Mouse (Mus musculus) midbrain, embryonic 13.5 days (tissue): ENCODE results near the gene Kctd21. TPM values are rescaled to one million over a fixed set of nuclear protein-coding genes. Genes with fewer than 3 reads are reported as not detected.

Source experiments
- ATAC-seq: fragments of 200-750 bp; cut with Nextera tagmentation; 2 replicates; pipeline ENCODE4 v1.8.0; 2017; ENCODE audit warnings: mild to moderate bottlenecking, moderate TSS enrichment, moderate library complexity
- H3K27ac ChIP-seq: fragments of 300-500 bp; sonication (generic); 2 replicates; pipeline ENCODE4 v1.5.1; 2015; ENCODE audit warnings: inconsistent platforms, mild to moderate bottlenecking, moderate library complexity
- H3K27me3 ChIP-seq: fragments of 300-500 bp; sonication (generic); 2 replicates; pipeline ENCODE4 v1.6.1; 2015; ENCODE audit warnings: mild to moderate bottlenecking, inconsistent platforms
- H3K36me3 ChIP-seq: fragments of 300-500 bp; sonication (generic); 2 replicates; pipeline ENCODE4 v1.6.1; 2015; ENCODE audit warnings: mild to moderate bottlenecking, inconsistent platforms
- H3K4me1 ChIP-seq: fragments of 300-500 bp; sonication (generic); replicated peaks from 2 replicates; pipeline ENCODE4 v1.6.1; 2015; ENCODE audit warnings: inconsistent platforms
- H3K4me2 ChIP-seq: fragments of 300-500 bp; sonication (generic); replicated peaks from 2 replicates; pipeline ENCODE4 v1.6.1; 2015; ENCODE audit warnings: moderate library complexity, mild to moderate bottlenecking, inconsistent platforms
- H3K4me3 ChIP-seq: fragments of 300-500 bp; sonication (generic); replicated peaks from 2 replicates; pipeline ENCODE4 v1.5.1; 2015; ENCODE audit warnings: mild to moderate bottlenecking, inconsistent platforms
- H3K9ac ChIP-seq: fragments of 300-500 bp; sonication (generic); replicated peaks from 2 replicates; pipeline ENCODE4 v1.6.1; 2015; ENCODE audit warnings: mild to moderate bottlenecking, inconsistent platforms
- H3K9me3 ChIP-seq: fragments of 300-500 bp; sonication (generic); 2 replicates; pipeline ENCODE4 v1.6.1; 2016; ENCODE audit warnings: mild to moderate bottlenecking, inconsistent platforms
- WGBS: fragments of 180-500 bp; shearing (Covaris S2); methylation state at CpG from one replicate; pipeline ENCODE4 v1.1.7; 2015; 5-methylcytosine and 5-hydroxymethylcytosine counted together
- polyA plus RNA-seq: library from polyadenylated mRNA; unstranded; fragments of >200 nt; fragmentation: Nextera tagmentation; extraction: Ambion mirVana; gene quantifications from 2 replicates; pipeline ENCODE4 v1.2.1, GENCODE M21; 2015

The Kctd21 gene
- polyA plus RNA-seq, 1 experiment from 2014 or later: 8.3 TPM

DNA sequence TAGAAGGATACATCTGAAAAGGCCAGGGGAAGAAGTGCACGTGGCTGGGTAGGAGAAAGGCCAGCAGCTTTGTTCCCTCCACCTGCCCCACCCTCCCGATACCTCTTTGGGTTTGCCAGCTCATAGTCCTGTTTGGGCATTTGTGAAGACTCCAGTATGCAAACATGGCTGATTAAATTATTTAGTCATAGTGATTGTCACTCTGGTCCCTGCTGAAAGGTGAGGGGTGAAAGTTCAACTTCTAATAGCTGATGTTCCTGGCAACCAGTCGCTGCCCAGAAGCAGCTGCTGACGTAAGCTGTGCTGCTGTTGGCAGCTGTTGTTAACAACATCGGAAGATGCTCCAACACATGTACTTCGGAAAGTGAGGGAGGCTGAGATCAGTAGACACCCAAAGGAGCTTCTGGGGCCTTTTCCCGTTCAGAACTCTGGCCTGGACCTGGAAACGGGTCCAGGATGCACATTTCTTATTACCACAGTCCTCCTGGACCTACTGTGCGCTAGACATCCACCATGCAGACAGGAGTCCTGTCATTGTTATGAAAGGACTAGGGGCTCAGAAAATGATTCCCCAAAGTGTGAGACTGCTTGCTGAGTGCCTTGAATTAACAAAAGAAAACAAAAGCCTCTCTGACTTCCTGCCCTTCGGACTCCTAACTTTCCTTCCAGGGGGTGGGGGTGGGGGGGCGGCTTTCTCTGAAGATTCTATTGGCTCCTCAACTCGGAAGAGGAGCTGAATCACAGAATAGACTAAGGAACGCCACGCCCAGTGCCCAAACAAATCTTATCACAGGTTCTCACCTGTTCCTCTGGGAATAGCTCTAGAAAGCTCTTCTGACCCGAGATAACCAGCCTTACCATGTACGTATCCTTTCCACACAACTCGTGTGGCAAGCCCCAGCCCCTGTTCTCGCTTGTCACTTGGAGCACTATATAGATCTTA lies 9.1 kb downstream of the Kctd21 start:
- ATAC-seq: no peak
- Histone ChIP-seq H3K9ac (no peak overlapping the region), H3K27me3 (no peaks in the 10 kb centered on the region), H3K36me3 (no peaks in the 10 kb centered on the region), H3K4me2 (no peak overlapping the region), H3K4me1 (no peaks in the 10 kb centered on the region), H3K9me3 (no peaks in the 10 kb centered on the region), H3K4me3 (no peak overlapping the region), H3K27ac (no peak overlapping the region)
- WGBS: 72% methylated on average over 18 of the region's 18 CpGs

DNA sequence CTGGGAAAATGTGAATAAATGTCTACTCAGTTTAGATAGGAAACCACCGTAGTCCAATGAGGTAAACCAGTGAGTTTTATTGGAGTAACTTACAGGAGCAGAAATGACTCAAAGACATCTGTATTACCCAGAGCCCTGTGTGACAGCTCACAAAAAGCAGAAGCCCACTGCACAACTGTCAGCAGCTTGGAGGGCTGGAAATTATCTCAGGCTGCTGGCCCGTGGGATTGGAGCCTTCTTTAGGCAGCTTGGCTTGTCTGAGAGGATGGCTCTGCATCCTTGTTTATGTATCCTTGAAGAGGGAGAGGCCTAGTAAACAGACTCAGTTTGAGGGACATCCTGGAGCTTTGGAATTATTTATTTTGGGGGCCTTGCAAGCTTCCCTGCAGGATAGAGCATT lies 10.8 kb downstream of the Kctd21 start:
- H3K4me1 ChIP-seq: 0 out of 2 replicates have a peak, but pooled peaks cover 3% of the 10 kb centered on the region
- H3K9me3 ChIP-seq: no peaks in the 10 kb centered on the region
- no peak overlapping the region for H3K27ac ChIP-seq
- H3K4me2 ChIP-seq: no peak overlapping the region
- H3K36me3 ChIP-seq: peaks cover 7% of the 10 kb centered on the region
- no peaks in the 10 kb centered on the region for H3K27me3 ChIP-seq
- no peak overlapping the region for H3K4me3 ChIP-seq
- no peak for ATAC-seq
- WGBS: 82% methylated on average over 2 of the region's 2 CpGs
- no peak overlapping the region for H3K9ac ChIP-seq

DNA sequence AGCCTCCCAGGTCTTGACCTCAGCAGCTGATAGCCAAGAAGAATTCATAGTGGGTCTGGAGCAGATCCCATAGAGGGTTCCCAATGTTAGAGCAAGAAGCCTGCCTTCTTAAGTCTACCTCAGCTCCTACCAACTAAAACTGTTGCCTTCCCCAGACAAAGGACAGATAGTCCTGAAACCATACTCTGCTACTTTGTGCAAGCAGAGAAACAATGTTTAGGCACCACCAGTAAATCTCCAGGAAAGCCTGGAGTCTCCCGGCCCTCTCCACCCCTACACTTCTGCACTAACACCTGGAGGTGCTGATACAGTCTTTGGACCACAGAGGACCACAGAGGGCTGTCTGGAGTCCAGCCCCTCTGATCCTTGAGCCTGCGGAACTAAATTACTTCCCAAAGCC lies 12.5 kb downstream of the Kctd21 start:
- Histone ChIP-seq H3K9me3 (no peaks in the 10 kb centered on the region), H3K36me3 (peaks cover 14% of the 10 kb centered on the region), H3K4me2 (no peak overlapping the region), H3K4me3 (no peak overlapping the region), H3K9ac (no peak overlapping the region), H3K27me3 (no peaks in the 10 kb centered on the region), H3K4me1 (0 out of 2 replicates have a peak, but pooled peaks cover 3% of the 10 kb centered on the region), H3K27ac (no peak overlapping the region)
- 89% methylated on average over 2 of the region's 2 CpGs for WGBS
- no peak for ATAC-seq

DNA sequence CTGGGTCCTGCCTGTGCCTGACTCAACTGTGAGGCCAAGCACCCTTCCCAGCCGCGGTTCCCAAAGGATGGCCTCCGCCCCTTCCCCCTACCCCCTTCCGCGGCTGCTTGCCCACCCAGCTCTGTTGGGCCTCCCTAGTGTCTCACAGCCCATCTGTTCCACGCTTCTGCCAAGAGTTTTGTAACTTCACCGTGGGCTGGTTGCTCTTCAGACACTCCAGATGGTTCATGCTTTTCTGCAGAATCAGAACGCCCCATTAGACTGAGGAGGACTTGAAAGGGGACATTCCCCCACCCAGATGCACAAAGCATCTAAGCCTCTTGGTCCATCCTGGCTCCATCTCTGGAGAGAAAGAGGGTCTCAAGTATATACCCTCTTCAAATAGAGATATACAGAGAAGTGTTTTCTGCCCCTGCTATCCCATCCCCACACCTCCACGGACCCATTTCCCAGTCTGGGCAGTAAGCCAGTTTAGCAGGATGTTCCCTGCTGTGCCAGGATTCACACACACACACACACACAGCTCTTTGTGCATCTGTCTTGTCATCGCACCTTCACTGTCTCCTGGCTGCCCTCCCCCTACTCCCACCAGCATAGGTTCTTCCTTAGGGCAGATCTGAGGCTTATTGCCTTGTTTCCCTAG lies 13.2 kb downstream of the Kctd21 start:
- H3K4me1 ChIP-seq: 0 out of 2 replicates have a peak, but pooled peaks cover 3% of the 10 kb centered on the region
- H3K27ac ChIP-seq: no peak overlapping the region
- ATAC-seq: peak; percentile 53; the same call in 1 of the 2 replicates
- H3K27me3 ChIP-seq: no peaks in the 10 kb centered on the region
- H3K9ac ChIP-seq: no peak overlapping the region
- no peak overlapping the region for H3K4me3 ChIP-seq
- WGBS: 65% methylated on average over 10 of the region's 10 CpGs
- peaks cover 14% of the 10 kb centered on the region for H3K36me3 ChIP-seq
- H3K4me2 ChIP-seq: no peak overlapping the region
- no peaks in the 10 kb centered on the region for H3K9me3 ChIP-seq

DNA sequence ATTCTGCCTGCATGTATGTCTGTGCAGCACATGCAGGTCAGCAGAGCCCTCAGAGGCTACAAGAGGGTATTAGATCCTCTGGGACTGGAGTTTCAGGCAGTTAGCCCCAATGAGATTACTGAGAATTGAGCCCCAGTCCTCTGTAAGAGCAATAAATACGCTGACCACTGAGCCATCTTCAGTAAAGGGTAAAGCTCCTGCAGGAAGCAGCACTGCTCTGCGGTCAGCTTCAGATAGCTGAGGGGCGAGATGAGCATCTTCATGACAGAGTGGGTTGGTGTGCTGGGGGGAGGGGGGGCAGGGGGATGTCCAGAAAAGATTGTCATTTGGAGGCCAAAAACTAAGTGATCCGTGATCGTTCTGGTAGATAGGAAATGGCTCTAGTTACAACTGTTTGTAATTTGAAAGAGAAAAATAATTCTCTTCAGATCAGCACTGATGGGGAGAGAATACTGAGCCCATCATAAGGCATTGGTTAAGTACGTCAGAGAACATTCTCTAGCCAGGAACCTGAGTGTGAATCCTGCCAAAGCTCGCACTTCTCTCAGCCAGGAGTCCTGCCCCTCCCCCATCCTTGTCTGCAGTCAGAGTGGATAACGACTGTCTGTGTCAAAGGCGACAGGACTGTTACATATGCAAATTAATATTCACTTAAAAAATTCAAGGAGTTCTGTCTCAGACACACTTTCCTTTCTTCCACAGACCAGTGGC lies 14.1 kb downstream of the Kctd21 start:
- Histone ChIP-seq H3K27ac (no peak overlapping the region), H3K4me1 (0 out of 2 replicates have a peak, but pooled peaks cover 3% of the 10 kb centered on the region), H3K27me3 (no peaks in the 10 kb centered on the region), H3K4me3 (no peak overlapping the region), H3K36me3 (peaks cover 14% of the 10 kb centered on the region), H3K9me3 (no peaks in the 10 kb centered on the region), H3K4me2 (no peak overlapping the region), H3K9ac (no peak overlapping the region)
- ATAC-seq: no peak
- WGBS: 73% methylated on average over 9 of the region's 9 CpGs

DNA sequence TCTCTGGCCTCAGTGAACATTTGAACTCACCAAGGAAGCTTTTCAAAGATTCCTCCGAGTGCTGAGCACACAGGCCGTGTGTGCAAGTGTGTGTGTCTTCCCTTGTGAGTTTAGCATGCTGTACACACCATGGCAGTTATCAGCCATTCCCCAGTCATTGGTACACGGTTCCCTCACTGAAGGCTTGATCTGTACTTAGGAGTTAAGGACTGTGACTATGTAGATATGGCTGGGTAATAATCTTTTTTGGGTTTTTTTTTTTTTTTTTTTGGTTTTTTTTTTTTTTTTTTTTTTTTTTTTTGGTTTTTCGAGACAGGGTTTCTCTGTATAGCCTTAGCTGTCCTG lies 14.7 kb downstream of the Kctd21 start:
- 0 out of 2 replicates have a peak, but pooled peaks cover 3% of the 10 kb centered on the region for H3K4me1 ChIP-seq
- WGBS: 73% methylated on average over 4 of the region's 4 CpGs
- no peak for ATAC-seq
- no peak overlapping the region for H3K9ac ChIP-seq
- no peaks in the 10 kb centered on the region for H3K27me3 ChIP-seq
- no peak overlapping the region for H3K27ac ChIP-seq
- no peak overlapping the region for H3K4me3 ChIP-seq
- no peak overlapping the region for H3K4me2 ChIP-seq
- H3K36me3 ChIP-seq: peaks cover 14% of the 10 kb centered on the region
- H3K9me3 ChIP-seq: no peaks in the 10 kb centered on the region

DNA sequence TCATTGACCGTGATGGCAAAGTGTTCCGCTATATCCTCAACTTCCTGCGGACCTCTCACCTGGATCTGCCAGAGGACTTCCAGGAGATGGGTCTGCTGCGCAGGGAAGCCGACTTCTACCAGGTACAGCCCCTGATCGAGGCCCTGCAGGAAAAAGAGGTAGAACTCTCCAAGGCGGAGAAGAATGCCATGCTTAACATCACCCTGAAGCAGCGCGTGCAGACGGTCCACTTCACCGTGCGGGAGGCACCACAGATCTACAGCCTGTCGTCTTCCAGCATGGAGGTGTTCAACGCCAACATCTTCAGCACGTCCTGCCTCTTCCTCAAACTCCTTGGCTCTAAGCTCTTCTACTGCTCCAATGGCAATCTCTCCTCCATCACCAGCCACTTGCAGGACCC lies 15.3 kb downstream of the Kctd21 start:
- H3K36me3 ChIP-seq: peaks cover 14% of the 10 kb centered on the region
- H3K9me3 ChIP-seq: no peaks in the 10 kb centered on the region
- 96% methylated on average over 15 of the region's 15 CpGs for whole genome bisulfite sequencing
- no peak overlapping the region for H3K4me3 ChIP-seq
- H3K4me1 ChIP-seq: 0 out of 2 replicates have a peak, but pooled peaks cover 3% of the 10 kb centered on the region
- H3K4me2 ChIP-seq: no peak overlapping the region
- no peak overlapping the region for H3K9ac ChIP-seq
- no peak overlapping the region for H3K27ac ChIP-seq
- no peaks in the 10 kb centered on the region for H3K27me3 ChIP-seq
- no peak for ATAC-seq

DNA sequence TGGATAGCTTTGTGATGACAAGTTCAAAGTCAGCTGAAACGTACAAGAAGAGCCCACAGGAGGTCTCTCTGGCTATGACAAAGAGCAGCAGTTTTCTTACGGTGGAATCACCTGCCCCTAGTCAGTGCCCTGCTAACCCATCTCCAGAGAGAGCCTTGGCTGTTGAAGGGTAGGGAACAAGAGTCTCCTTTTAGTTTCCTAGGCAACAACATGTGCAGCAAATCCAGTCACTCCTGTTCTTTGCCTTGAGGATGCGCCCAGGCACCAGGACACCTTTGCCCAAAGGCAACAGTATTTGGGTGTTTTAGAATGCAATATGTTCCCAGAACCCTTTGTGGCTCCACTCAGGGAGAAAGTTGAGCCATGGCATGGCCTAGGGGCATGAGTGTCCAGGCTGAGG lies 16.2 kb downstream of the Kctd21 start:
- 0 out of 2 replicates have a peak, but pooled peaks cover 3% of the 10 kb centered on the region for H3K4me1 ChIP-seq
- H3K9ac ChIP-seq: no peak overlapping the region
- H3K27ac ChIP-seq: no peak overlapping the region
- no peaks in the 10 kb centered on the region for H3K27me3 ChIP-seq
- no peak overlapping the region for H3K4me3 ChIP-seq
- H3K36me3 ChIP-seq: peaks cover 14% of the 10 kb centered on the region
- 80% methylated on average over 3 of the region's 3 CpGs for WGBS
- ATAC-seq: no peak
- no peak overlapping the region for H3K4me2 ChIP-seq
- H3K9me3 ChIP-seq: no peaks in the 10 kb centered on the region

DNA sequence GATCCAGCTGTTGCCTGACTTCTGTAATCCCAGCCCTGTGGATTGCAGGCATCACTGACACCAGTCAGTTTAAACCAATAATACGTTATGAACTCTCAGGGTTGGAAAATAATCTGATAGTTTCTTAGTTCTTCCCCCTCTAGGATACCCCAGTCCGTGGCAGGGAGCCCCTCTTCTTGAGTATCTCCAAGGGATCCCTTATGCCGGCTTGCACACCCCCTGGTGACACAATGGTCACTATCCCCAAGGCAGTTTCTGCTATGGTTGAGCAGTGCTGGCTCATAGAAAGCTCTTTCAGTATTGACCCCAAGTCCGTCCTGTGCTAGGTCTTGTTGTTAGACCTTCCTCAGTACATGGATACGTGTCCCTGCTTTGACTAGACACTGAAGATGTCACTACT lies 16.7 kb downstream of the Kctd21 start:
- H3K4me3 ChIP-seq: no peak overlapping the region
- no peaks in the 10 kb centered on the region for H3K27me3 ChIP-seq
- no peak overlapping the region for H3K4me2 ChIP-seq
- ATAC-seq: no peak
- H3K27ac ChIP-seq: no peak overlapping the region
- 73% methylated on average over 5 of the region's 5 CpGs for WGBS
- H3K4me1 ChIP-seq: 0 out of 2 replicates have a peak, but pooled peaks cover 3% of the 10 kb centered on the region
- H3K9ac ChIP-seq: no peak overlapping the region
- H3K9me3 ChIP-seq: no peaks in the 10 kb centered on the region
- peaks cover 14% of the 10 kb centered on the region for H3K36me3 ChIP-seq

DNA sequence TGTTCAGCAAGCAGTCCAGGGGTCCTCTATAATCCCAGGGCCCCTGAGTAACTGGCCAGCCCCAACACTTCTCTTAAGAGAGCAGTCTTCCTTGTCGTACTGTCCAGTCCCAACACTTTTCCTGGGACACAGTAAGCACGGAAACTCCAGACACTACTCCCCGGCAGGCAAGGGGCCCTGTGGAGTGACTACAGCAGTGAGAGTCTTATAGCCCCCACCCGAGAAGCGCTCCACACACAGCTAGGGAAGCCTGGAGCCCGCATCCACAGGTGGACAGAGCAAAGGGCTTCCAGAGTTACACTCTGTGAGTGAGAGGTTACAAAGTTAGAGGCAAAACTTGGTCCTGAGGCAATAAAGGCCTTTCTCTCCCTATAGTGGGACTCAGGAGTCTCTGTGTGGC lies 17.3 kb downstream of the Kctd21 start:
- Histone ChIP-seq H3K4me1 (0 out of 2 replicates have a peak, but pooled peaks cover 3% of the 10 kb centered on the region), H3K4me3 (no peak overlapping the region), H3K27ac (no peak overlapping the region), H3K36me3 (peaks cover 14% of the 10 kb centered on the region), H3K27me3 (no peaks in the 10 kb centered on the region), H3K4me2 (no peak overlapping the region), H3K9ac (no peak overlapping the region), H3K9me3 (no peaks in the 10 kb centered on the region)
- ATAC-seq: no peak
- WGBS: 85% methylated on average over 6 of the region's 6 CpGs

DNA sequence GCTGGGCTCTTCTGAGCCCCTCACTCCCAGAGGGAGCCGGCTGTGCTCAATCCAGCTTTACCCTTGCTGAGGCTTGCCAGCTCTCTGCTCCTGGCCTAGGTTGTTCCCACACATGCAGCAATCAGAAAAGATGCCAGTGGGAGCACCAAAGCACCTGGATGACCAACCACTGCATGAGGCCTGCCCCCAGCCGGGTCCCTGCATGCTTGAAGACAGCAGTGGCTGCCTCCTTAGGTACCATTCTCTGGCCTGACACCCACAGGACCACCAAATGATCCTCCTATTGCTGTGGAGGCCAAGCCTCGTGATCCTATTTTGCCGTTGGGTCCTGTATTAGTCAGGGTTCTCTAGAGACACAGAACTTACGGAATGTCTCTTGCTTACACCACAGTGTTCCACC lies 18.8 kb downstream of the Kctd21 start:
- H3K9ac ChIP-seq: no peak overlapping the region
- no peak overlapping the region for H3K4me3 ChIP-seq
- no peaks in the 10 kb centered on the region for H3K27me3 ChIP-seq
- no peaks in the 10 kb centered on the region for H3K9me3 ChIP-seq
- no peak for ATAC-seq
- WGBS: 74% methylated on average over 5 of the region's 5 CpGs
- 0 out of 2 replicates have a peak, but pooled peaks cover 3% of the 10 kb centered on the region for H3K4me1 ChIP-seq
- no peak overlapping the region for H3K27ac ChIP-seq
- H3K36me3 ChIP-seq: peaks cover 14% of the 10 kb centered on the region
- no peak overlapping the region for H3K4me2 ChIP-seq
